Mouse (Mus musculus): ENCODE data around the gene Zfp580. TPM values are rescaled to one million over a fixed set of nuclear protein-coding genes. Genes with fewer than 3 reads are reported as not detected.

The Zfp580 gene
- polyA plus RNA-seq, 1 experiment from 2014 or later: 56.2 TPM

GRCm38 (mm10) chr7:5083325-5084105, 32.2 kb downstream of the Zfp580 start:
- H3K9ac ChIP-seq (ENCODE audit: low read depth, low read length): no peak overlapping the region
- no peak for ATAC-seq (ENCODE audit: low FRiP score, low TSS enrichment)

GRCm38 (mm10) chr7:5085512-5085911, 34.2 kb downstream of the Zfp580 start:
- H3K36me3 ChIP-seq (ENCODE audit: control insufficient read depth, insufficient read depth, low read length): peaks cover 41% of the 10 kb centered on the region
- ATAC-seq (ENCODE audit: low FRiP score, low TSS enrichment): no peak

More at GRCm38 (mm10) chr7:5083325-5084105, 32.2 kb downstream of the Zfp580 start:
- WGBS: 86% methylated on average over 18 of the region's 18 CpGs
- Histone ChIP-seq H3K4me3 (ENCODE audit: low read length) (no peak overlapping the region), H3K36me3 (ENCODE audit: control insufficient read depth, insufficient read depth, low read length) (peaks cover 38% of the 10 kb centered on the region), H3K4me2 (replicated peaks; ENCODE audit: low read depth, low read length) (no peak overlapping the region), H3K9me3 (ENCODE audit: control insufficient read depth, low read length) (no peaks in the 10 kb centered on the region), H3K27me3 (ENCODE audit: control insufficient read depth, insufficient read depth, low read length) (no peaks in the 10 kb centered on the region), H3K27ac (ENCODE audit: low read depth, low read length) (no peak overlapping the region), H3K4me1 (ENCODE audit: control insufficient read depth, insufficient read depth, low read length) (peaks cover 14% of the 10 kb centered on the region)

DNA sequence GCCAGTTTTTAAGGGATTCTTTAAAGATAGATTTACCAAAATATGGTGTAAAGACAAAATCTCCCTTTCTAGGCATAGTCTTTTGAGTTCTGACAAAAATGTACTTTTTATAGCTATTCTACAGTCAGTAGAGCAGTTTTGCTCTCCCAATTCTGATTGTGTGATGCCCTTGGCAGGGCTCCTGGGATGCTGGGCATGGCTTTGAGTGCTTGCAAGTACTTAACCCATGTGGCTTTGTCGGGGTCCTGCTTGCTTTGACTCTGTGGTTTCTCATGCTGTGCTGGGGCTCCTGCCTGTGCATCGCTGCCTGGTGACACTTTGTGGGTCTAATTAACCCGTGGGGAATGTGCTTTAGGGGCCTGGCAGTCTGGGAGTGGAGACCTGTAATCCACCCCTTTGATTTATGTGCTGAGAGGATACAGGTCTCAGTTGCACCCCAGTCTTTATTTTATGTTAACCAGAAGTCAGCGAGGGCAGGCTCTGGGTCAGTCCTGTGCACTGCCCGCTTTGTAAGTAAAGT, 35.6 kb downstream of the Zfp580 start:
- Histone ChIP-seq H3K36me3 (ENCODE audit: control insufficient read depth, insufficient read depth, low read length) (peaks cover 52% of the 10 kb centered on the region), H3K4me3 (ENCODE audit: low read length) (no peak overlapping the region), H3K4me2 (replicated peaks; ENCODE audit: low read depth, low read length) (no peak overlapping the region), H3K27me3 (ENCODE audit: control insufficient read depth, insufficient read depth, low read length) (no peaks in the 10 kb centered on the region), H3K9ac (ENCODE audit: low read depth, low read length) (no peak overlapping the region), H3K4me1 (ENCODE audit: control insufficient read depth, insufficient read depth, low read length) (0 out of 2 replicates have a peak, but pooled peaks cover 6% of the 10 kb centered on the region), H3K27ac (ENCODE audit: low read depth, low read length) (no peak overlapping the region), H3K9me3 (ENCODE audit: control insufficient read depth, low read length) (no peaks in the 10 kb centered on the region)
- ATAC-seq (ENCODE audit: low FRiP score, low TSS enrichment): no peak
- 45% methylated on average over 5 of the region's 5 CpGs for WGBS

More at GRCm38 (mm10) chr7:5085512-5085911, 34.2 kb downstream of the Zfp580 start:
- Histone ChIP-seq H3K27me3 (ENCODE audit: control insufficient read depth, insufficient read depth, low read length) (no peaks in the 10 kb centered on the region), H3K4me1 (ENCODE audit: control insufficient read depth, insufficient read depth, low read length) (peaks cover 14% of the 10 kb centered on the region), H3K27ac (ENCODE audit: low read depth, low read length) (no peak overlapping the region), H3K9ac (ENCODE audit: low read depth, low read length) (no peak overlapping the region), H3K4me3 (ENCODE audit: low read length) (no peak overlapping the region), H3K9me3 (ENCODE audit: control insufficient read depth, low read length) (no peaks in the 10 kb centered on the region), H3K4me2 (replicated peaks; ENCODE audit: low read depth, low read length) (no peak overlapping the region)
- WGBS: 88% methylated on average over 1 of the region's 1 CpGs

DNA sequence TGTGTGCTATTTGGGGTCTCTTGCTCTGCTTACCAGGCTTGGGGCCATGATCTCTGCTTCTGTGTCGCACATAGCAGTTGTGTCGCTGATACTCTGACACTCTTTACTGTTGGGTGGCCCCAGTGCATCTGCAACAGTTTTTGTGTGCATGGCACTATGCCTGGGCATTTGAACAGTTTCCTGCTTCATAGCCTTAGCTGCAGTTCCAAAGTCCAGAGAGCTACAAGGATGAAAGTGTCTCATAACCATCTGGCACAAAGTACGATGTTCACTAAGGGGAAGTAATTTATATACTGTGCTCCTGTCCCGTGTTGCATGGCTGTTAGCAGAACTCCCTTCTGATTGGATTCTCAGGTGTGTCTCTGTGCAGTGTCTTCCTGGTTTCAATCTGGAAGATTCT, 36.5 kb downstream of the Zfp580 start:
- Histone ChIP-seq H3K9me3 (ENCODE audit: control insufficient read depth, low read length) (no peaks in the 10 kb centered on the region), H3K27me3 (ENCODE audit: control insufficient read depth, insufficient read depth, low read length) (no peaks in the 10 kb centered on the region), H3K36me3 (ENCODE audit: control insufficient read depth, insufficient read depth, low read length) (peaks cover 61% of the 10 kb centered on the region), H3K4me2 (replicated peaks; ENCODE audit: low read depth, low read length) (no peak overlapping the region), H3K4me1 (ENCODE audit: control insufficient read depth, insufficient read depth, low read length) (0 out of 2 replicates have a peak, but pooled peaks cover 6% of the 10 kb centered on the region), H3K9ac (ENCODE audit: low read depth, low read length) (no peak overlapping the region), H3K4me3 (ENCODE audit: low read length) (no peak overlapping the region), H3K27ac (ENCODE audit: low read depth, low read length) (no peak overlapping the region)
- 79% methylated on average over 4 of the region's 4 CpGs for WGBS
- no peak for ATAC-seq (ENCODE audit: low FRiP score, low TSS enrichment)

GRCm38 (mm10) chr7:5089853-5090252, 38.5 kb downstream of the Zfp580 start:
- no peak overlapping the region for H3K4me3 ChIP-seq (ENCODE audit: low read length)
- no peaks in the 10 kb centered on the region for H3K9me3 ChIP-seq (ENCODE audit: control insufficient read depth, low read length)
- WGBS: 95% methylated on average over 15 of the region's 15 CpGs
- peaks cover 67% of the 10 kb centered on the region for H3K36me3 ChIP-seq (ENCODE audit: control insufficient read depth, insufficient read depth, low read length)
- no peaks in the 10 kb centered on the region for H3K27me3 ChIP-seq (ENCODE audit: control insufficient read depth, insufficient read depth, low read length)
- ATAC-seq (ENCODE audit: low FRiP score, low TSS enrichment): no peak
- H3K4me1 ChIP-seq (ENCODE audit: control insufficient read depth, insufficient read depth, low read length): 0 out of 2 replicates have a peak, but pooled peaks cover 6% of the 10 kb centered on the region
- no peak overlapping the region for H3K27ac ChIP-seq (ENCODE audit: low read depth, low read length)
- H3K9ac ChIP-seq (ENCODE audit: low read depth, low read length): no peak overlapping the region
- H3K4me2 ChIP-seq (replicated peaks; ENCODE audit: low read depth, low read length): no peak overlapping the region

DNA sequence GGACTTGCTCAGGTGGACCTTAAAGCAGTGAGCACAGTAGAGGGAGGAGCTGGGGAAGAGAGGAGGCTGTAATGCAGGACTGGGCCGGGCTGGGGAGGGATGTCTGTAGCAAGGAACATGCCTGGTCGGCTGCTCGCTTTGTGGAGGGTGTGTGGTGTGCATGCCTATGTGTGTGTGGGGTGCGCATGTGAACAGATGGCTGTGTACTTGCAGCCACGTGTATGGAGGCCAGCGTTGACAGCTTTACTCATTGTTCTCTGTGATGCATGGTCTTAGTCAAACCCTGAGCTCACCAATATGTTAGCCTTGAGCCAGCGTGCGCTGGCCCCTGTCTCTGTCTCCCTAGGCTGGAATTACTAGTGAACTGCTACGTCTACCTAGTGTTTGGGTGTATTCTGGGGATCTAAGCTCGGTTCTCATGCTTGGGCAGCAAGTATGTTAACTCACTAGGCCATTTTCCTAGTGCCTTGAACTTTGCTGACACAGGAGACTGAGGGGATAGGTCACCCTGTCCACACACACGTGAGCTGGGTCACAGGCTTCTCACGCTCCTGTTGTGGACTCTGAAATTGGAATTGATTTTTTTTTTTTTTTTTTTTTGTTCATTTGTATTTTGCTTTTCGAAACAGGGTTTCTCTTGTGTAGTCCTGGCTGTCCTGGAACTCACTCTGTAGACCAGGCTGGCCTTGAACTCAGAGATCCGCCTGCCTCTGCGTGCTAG, 39.8 kb downstream of the Zfp580 start:
- Histone ChIP-seq H3K36me3 (ENCODE audit: control insufficient read depth, insufficient read depth, low read length) (peaks cover 67% of the 10 kb centered on the region), H3K27ac (ENCODE audit: low read depth, low read length) (no peak overlapping the region), H3K4me1 (ENCODE audit: control insufficient read depth, insufficient read depth, low read length) (0 out of 2 replicates have a peak, but pooled peaks cover 6% of the 10 kb centered on the region), H3K4me3 (ENCODE audit: low read length) (no peak overlapping the region), H3K9me3 (ENCODE audit: control insufficient read depth, low read length) (no peaks in the 10 kb centered on the region), H3K9ac (ENCODE audit: low read depth, low read length) (no peak overlapping the region), H3K4me2 (replicated peaks; ENCODE audit: low read depth, low read length) (no peak overlapping the region), H3K27me3 (ENCODE audit: control insufficient read depth, insufficient read depth, low read length) (no peaks in the 10 kb centered on the region)
- ATAC-seq (ENCODE audit: low FRiP score, low TSS enrichment): no peak
- WGBS: 87% methylated on average over 15 of the region's 15 CpGs

- H3K9me3 ChIP-seq (ENCODE audit: control insufficient read depth, low read length): no peaks in the 10 kb centered on the region
- 0 out of 2 replicates have a peak, but pooled peaks cover 3% of the 10 kb centered on the region for H3K4me1 ChIP-seq (ENCODE audit: control insufficient read depth, insufficient read depth, low read length)
- no peak overlapping the region for H3K4me2 ChIP-seq (replicated peaks; ENCODE audit: low read depth, low read length)
- no peaks in the 10 kb centered on the region for H3K27me3 ChIP-seq (ENCODE audit: control insufficient read depth, insufficient read depth, low read length)
- no peak overlapping the region for H3K4me3 ChIP-seq (ENCODE audit: low read length)
- no peak for ATAC-seq (ENCODE audit: low FRiP score, low TSS enrichment)
- no peak overlapping the region for H3K9ac ChIP-seq (ENCODE audit: low read depth, low read length)
- peaks cover 73% of the 10 kb centered on the region for H3K36me3 ChIP-seq (ENCODE audit: control insufficient read depth, insufficient read depth, low read length)
- H3K27ac ChIP-seq (ENCODE audit: low read depth, low read length): no peak overlapping the region
- WGBS: 81% methylated on average over 6 of the region's 6 CpGs
Measured at GRCm38 (mm10) chr7:5092381-5092780, 41.0 kb downstream of the Zfp580 start.

- Histone ChIP-seq H3K9me3 (ENCODE audit: control insufficient read depth, low read length) (no peaks in the 10 kb centered on the region), H3K27me3 (ENCODE audit: control insufficient read depth, insufficient read depth, low read length) (no peaks in the 10 kb centered on the region), H3K4me1 (ENCODE audit: control insufficient read depth, insufficient read depth, low read length) (no peaks in the 10 kb centered on the region), H3K36me3 (ENCODE audit: control insufficient read depth, insufficient read depth, low read length) (peaks cover 78% of the 10 kb centered on the region), H3K9ac (ENCODE audit: low read depth, low read length) (no peak overlapping the region), H3K27ac (ENCODE audit: low read depth, low read length) (no peak overlapping the region), H3K4me3 (ENCODE audit: low read length) (no peak overlapping the region), H3K4me2 (replicated peaks; ENCODE audit: low read depth, low read length) (no peak overlapping the region)
- ATAC-seq (ENCODE audit: low FRiP score, low TSS enrichment): no peak
- WGBS: 83% methylated on average over 20 of the region's 21 CpGs
Measured at GRCm38 (mm10) chr7:5092831-5093510, 41.6 kb downstream of the Zfp580 start.

All from kidney, embryonic 14.5 days (tissue).